Mouse (Mus musculus): Measurements from ENCODE around the gene Trpv2.
A peak's percentile ranks its signal among the peaks of the same experiment; 100 is the strongest.

The Trpv2 gene

GRCm38 (mm10) chr11:62573959-62574702 is at the start of gene Trpv2:
Trpv2 (plus strand) TSS chr11:62574486.
- peak; percentile 80 for DNase-seq (ENCODE audit: low read depth)

- DNase-seq (ENCODE audit: low read depth) = no peak
Observed at GRCm38 (mm10) chr11:62537089-62537488, 37.2 kb upstream of the Trpv2 start.

GRCm38 (mm10) chr11:62537590-62537989 is 36.7 kb upstream of the Trpv2 start:
- DNase-seq (ENCODE audit: low read depth) = no peak

- DNase-seq (ENCODE audit: low read depth) = peak; percentile 56
Observed at GRCm38 (mm10) chr11:62538321-62539088, 35.8 kb upstream of the Trpv2 start.

GRCm38 (mm10) chr11:62539089-62539890 is 35.0 kb upstream of the Trpv2 start, which contains the start of gene Cenpv:
Cenpv (minus strand) TSS chr11:62539261.
- DNase-seq (ENCODE audit: low read depth) = peak; percentile 74

- no peak for DNase-seq (ENCODE audit: low read depth)
Observed at GRCm38 (mm10) chr11:62540167-62540566, 34.1 kb upstream of the Trpv2 start.

- no peak for DNase-seq (ENCODE audit: low read depth)
Observed at GRCm38 (mm10) chr11:62540969-62541368, 33.3 kb upstream of the Trpv2 start.

- no peak for DNase-seq (ENCODE audit: low read depth)
Observed at GRCm38 (mm10) chr11:62541581-62541980, 32.7 kb upstream of the Trpv2 start.

GRCm38 (mm10) chr11:62543991-62544390 is 30.3 kb upstream of the Trpv2 start:
- no peak for DNase-seq (ENCODE audit: low read depth)

GRCm38 (mm10) chr11:62549782-62550181 is 24.5 kb upstream of the Trpv2 start:
- DNase-seq (ENCODE audit: low read depth) = peak; percentile 68

GRCm38 (mm10) chr11:62550227-62550685 is 24.0 kb upstream of the Trpv2 start:
- peak; percentile 71 for DNase-seq (ENCODE audit: low read depth)

GRCm38 (mm10) chr11:62550727-62551225 is 23.5 kb upstream of the Trpv2 start, which contains the start of gene Ubb:
Ubb (plus strand) TSS chr11:62551171.
- DNase-seq (ENCODE audit: low read depth) = peak; percentile 100

- DNase-seq (ENCODE audit: low read depth) = peak; percentile 94
Observed at GRCm38 (mm10) chr11:62551226-62552119, 22.8 kb upstream of the Trpv2 start.

- DNase-seq (ENCODE audit: low read depth) = peak; percentile 42
Observed at GRCm38 (mm10) chr11:62553186-62553585, 21.1 kb upstream of the Trpv2 start.

GRCm38 (mm10) chr11:62553633-62554032 is 20.7 kb upstream of the Trpv2 start:
- peak; percentile 34 for DNase-seq (ENCODE audit: low read depth)

GRCm38 (mm10) chr11:62554163-62554855 is 20.0 kb upstream of the Trpv2 start:
- peak; percentile 48 for DNase-seq (ENCODE audit: low read depth)

- no peak for DNase-seq (ENCODE audit: low read depth)
Observed at GRCm38 (mm10) chr11:62554934-62555517, 19.3 kb upstream of the Trpv2 start.

GRCm38 (mm10) chr11:62555896-62556412 is 18.3 kb upstream of the Trpv2 start:
- no peak for DNase-seq (ENCODE audit: low read depth)

GRCm38 (mm10) chr11:62557205-62557604 is 17.1 kb upstream of the Trpv2 start:
- DNase-seq (ENCODE audit: low read depth) = no peak

GRCm38 (mm10) chr11:62558152-62558551 is 16.1 kb upstream of the Trpv2 start:
- no peak for DNase-seq (ENCODE audit: low read depth)

Data from naive thymus-derived CD4-positive, alpha-beta T cell, adult 2 months (primary cell).